Mouse (Mus musculus) lung, postnatal 36 days (tissue): ENCODE results near the gene Apobec3.
A peak's percentile ranks its signal among the peaks of the same experiment; 100 is the strongest.

Source experiments
- DNase-seq: peaks from one replicate; pipeline ENCODE4 v3.0.0; 2022; ENCODE audit warnings: mixed read lengths

The Apobec3 gene

DNA sequence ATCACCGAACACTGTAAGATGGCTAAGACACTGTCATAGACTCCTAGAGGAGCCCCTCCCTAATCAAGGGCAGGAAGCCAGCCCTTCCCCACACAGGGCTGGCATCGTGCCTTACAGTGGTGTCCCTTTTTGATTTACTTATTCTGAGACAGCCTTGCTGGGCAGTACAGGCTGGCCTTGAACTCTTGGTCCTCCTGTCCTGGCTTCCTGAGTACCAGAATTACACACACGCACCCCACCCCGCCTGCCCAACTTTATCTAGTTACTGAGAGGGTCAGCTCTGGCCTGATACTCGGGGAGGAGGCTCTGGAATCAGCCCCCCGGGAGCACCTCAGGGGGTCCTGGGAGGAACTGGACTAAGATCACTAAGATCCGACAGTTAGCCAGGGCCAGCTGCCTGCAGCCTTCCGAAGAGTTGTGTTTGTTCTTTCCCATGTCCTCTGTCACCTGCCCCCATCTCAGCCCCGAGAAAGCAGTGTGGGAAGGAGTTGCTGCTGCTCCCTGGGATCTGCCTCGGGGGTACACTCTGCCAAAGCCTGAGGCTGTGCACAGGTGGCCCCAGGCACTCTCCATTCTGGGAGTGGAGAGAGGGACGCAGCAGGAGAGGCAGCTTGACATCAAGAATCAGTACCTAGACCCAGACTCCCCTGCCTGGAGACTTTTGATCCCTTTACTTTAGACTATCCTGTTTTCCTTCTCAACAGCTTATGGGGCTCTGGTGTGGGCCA, 61.2 kb downstream of the Apobec3 start:
- DNase-seq = peak; percentile 92

DNA sequence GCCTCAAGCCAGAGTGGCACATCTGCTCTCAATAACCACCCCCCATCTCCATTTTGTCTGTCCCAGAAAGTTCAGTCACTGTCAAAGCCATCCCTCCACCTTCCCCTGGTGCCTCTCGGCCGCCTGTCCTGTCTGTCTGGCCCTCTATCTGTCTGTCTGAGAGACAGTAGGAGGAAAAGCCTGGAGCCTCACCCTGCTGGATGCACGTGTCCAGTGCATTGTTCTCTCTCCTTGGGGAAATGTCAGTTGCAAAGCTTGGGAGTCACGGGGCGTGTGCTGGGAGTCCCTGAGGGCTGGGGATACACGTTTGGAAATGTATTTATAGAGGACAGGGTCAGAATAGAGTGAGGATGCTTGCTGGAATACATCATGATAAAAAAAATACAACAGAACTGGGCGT, 62.0 kb downstream of the Apobec3 start:
- DNase-seq = peak; percentile 63

DNA sequence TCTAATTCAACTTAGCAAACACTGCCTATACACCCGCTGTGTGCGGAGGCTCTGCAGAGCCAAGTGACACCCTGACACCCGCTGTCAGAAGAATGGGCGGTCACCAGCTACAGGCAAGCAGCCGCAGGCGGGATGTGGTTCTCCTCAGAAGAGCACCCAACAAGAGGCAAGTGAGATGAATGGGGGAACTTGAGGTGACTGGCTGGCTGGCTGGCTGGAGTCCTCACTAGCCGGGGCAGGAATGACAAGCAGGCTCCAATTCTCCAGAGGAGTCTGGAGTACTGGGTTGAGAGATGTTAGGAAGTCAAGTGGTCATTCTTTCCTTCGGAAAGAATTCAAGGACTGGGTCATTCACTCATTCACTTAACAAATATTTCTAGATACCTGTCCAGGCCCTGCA, 65.1 kb downstream of the Apobec3 start:
- peak; percentile 81 for DNase-seq

DNA sequence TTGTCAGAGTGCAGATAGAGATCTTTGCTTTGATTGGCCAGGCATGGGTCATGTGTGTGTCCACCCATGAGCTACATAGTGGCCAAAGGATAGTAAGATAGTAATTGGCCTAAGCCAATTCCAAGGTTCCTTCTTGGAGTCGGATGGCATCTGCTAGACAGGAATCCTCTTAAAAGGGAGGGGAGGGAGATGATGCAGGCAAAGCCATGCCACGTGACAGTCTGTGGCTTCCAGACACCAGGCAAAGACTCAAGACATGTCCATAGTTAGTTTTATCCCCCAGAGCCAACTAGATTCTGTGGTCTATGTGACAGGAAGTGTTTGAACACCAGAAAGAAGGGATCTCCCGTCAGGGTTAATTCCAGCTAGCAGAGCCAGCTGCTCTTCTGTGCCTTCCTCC, 67.0 kb downstream of the Apobec3 start:
- DNase-seq = no peak

DNA sequence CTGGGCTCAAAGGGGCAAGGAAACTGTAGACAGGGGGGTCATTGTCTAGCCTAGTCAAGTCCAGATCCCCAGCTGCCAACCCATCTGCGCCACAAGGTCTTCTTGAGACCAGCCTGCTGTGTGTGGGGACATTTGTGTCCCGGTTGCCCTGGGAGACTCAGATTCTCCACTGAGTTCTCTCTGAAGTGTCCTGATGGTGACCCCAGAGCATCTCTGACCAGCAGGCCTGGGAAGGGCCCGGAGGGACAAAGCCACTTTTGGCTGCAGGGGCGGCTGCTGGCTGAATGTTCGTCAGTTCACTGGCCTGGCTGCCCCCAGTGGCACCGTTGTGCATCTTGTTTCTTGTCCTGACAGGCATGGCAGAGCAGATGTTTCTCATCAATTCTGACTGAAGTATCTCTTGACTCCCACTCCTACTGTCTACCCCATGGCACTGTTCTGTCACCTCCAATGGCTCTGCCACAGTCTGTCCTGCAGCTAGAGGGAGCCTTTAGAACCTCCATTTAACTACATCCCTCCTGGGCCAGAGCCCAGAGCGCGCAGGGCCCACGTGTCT, 70.0 kb downstream of the Apobec3 start:
- peak; percentile 38 for DNase-seq

DNA sequence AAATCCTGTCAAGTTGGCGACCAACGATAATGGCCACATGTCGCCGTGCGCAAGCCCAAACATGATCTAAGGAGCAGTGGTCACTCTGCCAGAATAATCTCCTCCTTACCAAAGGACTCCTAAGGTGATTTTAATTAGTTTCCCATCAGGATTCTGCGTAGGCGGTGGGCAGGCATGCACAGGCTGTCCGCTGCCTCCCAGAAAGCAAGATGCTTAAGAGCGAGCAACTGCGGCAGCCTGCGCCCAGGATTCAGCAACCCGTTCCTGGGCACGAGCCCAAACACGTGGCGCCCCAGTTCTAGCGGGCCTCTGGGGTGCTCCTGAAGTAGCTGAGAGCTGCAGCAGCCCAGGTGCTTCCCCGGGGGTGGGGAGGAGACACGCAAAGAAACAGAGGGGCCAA, 71.2 kb downstream of the Apobec3 start:
- DNase-seq = no peak

DNA sequence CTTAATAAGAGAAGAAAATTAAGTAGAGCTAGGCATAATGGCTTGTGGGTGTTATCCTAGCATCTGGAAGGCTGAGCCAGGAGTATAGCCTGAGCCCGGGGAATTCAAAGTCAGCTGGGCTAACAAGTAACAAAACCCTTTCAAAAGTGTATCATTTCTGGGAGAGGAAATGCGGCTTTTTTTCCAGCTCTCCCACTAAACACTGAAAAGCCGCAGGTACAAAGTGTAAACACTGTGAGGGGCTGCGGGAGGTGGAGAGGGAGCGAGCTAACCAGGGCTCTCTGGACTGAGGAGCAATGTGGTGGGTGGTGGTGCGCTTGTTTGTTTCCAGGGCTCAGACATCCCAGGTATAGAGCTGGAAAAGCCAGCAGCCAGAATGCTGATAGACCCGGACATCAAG, 72.9 kb downstream of the Apobec3 start:
- DNase-seq = no peak
